Mouse (Mus musculus) MEL (cell line): ENCODE measurements around the gene Lingo1. TPM values are rescaled to one million over a fixed set of nuclear protein-coding genes. Genes with fewer than 3 reads are reported as not detected.

Experiments used
- DNase-seq: peaks from one replicate; pipeline ENCODE4 v3.0.0; 2011; ENCODE audit warnings: low read depth, low spot score
- H3K27ac ChIP-seq: 2 replicates; pipeline ENCODE4 v1.5.1; 2012; ENCODE audit warnings: low read depth, mild to moderate bottlenecking, control low read depth, low read length, moderate library complexity; ENCODE audit not compliant: control insufficient read depth
- H3K27me3 ChIP-seq, 2 experiments: fragments of 150-350 bp in 1 of 2; sonication (generic) in 1 of 2; 2 replicates each; pipeline ENCODE4 v1.6.1; 2012; ENCODE audit warnings: low read length in 2 of 2, mild to moderate bottlenecking in 2 of 2, improper control_type of control experiment in 1 of 2, moderate library complexity in 1 of 2; ENCODE audit not compliant: insufficient read depth in 2 of 2, control insufficient read depth in 1 of 2
- H3K36me3 ChIP-seq, 2 experiments: 2 replicates each; pipeline ENCODE4 v1.6.1; 2012 to 2014; ENCODE audit warnings: low read length in 2 of 2, improper control_type of control experiment in 1 of 2, inconsistent platforms in 1 of 2, mild to moderate bottlenecking in 1 of 2; ENCODE audit not compliant: insufficient read depth in 2 of 2, control insufficient read depth in 1 of 2
- H3K4me1 ChIP-seq, 2 experiments: fragments of 150-350 bp in 1 of 2; sonication (generic) in 1 of 2; 2 replicates each; pipeline ENCODE4 v1.6.1; 2012; ENCODE audit warnings: low read length in 2 of 2, improper control_type of control experiment in 1 of 2, mild to moderate bottlenecking in 1 of 2; ENCODE audit not compliant: insufficient read depth in 2 of 2, control insufficient read depth in 1 of 2
- H3K4me3 ChIP-seq, 2 experiments: fragments of 150-350 bp in 1 of 2; sonication (generic) in 1 of 2; 2 replicates each; pipeline ENCODE4 v1.5.1; 2012; ENCODE audit warnings: low read depth in 2 of 2, low read length in 2 of 2, mild to moderate bottlenecking in 2 of 2, moderate library complexity in 2 of 2, control low read depth in 1 of 2, improper control_type of control experiment in 1 of 2; ENCODE audit not compliant: control insufficient read depth in 1 of 2, insufficient read depth in 1 of 2
- H3K79me2 ChIP-seq: 2 replicates; pipeline ENCODE4 v1.6.1; 2012; ENCODE audit warnings: mild to moderate bottlenecking, low read length, moderate library complexity; ENCODE audit not compliant: control insufficient read depth, poor library complexity, insufficient read depth
- H3K9ac ChIP-seq: 2 replicates; pipeline ENCODE4 v1.6.1; 2012; ENCODE audit warnings: low read depth, mild to moderate bottlenecking, control low read depth, low read length, moderate library complexity; ENCODE audit not compliant: control insufficient read depth, poor library complexity, severe bottlenecking
- H3K9me3 ChIP-seq: fragments of 150-350 bp; sonication (generic); replicated peaks from 2 replicates; pipeline ENCODE4 v1.6.1; 2012; ENCODE audit warnings: mild to moderate bottlenecking, low read length, improper control_type of control experiment, moderate library complexity; ENCODE audit not compliant: insufficient read depth
- BHLHE40 ChIP-seq: IDR thresholded peaks from 2 replicates; pipeline ENCODE4 v1.6.1; 2012; ENCODE audit warnings: low read depth, mild to moderate bottlenecking, inconsistent platforms, low read length, improper control_type of control experiment, borderline replicate concordance
- ELF1 ChIP-seq: IDR thresholded peaks from 2 replicates; pipeline ENCODE4 v1.6.1; 2014; ENCODE audit warnings: low read depth, mild to moderate bottlenecking, inconsistent platforms, low read length, improper control_type of control experiment, moderate library complexity
- EP300 ChIP-seq, 2 experiments: IDR thresholded peaks; 2 replicates each; pipeline ENCODE4 v1.6.1; 2011; ENCODE audit warnings: improper control_type of control experiment in 2 of 2, low read length in 2 of 2, low read depth in 1 of 2, mild to moderate bottlenecking in 1 of 2
- GATA1 ChIP-seq: IDR thresholded peaks from 2 replicates; pipeline ENCODE4 v1.6.1; 2011; ENCODE audit warnings: low read depth, low read length, improper control_type of control experiment
- HCFC1 ChIP-seq: IDR thresholded peaks from 2 replicates; pipeline ENCODE4 v1.6.1; 2012; ENCODE audit warnings: low read depth, mild to moderate bottlenecking, inconsistent platforms, low read length, improper control_type of control experiment, moderate library complexity
- MEF2A ChIP-seq: IDR thresholded peaks from 2 replicates; pipeline ENCODE4 v1.6.1; 2014; ENCODE audit warnings: low read depth, mild to moderate bottlenecking, inconsistent platforms, low read length, improper control_type of control experiment; ENCODE audit not compliant: poor library complexity, insufficient replicate concordance, severe bottlenecking; ENCODE audit errors: extremely low read depth
- MYB ChIP-seq: IDR thresholded peaks from 2 replicates; pipeline ENCODE4 v1.6.1; 2011; ENCODE audit warnings: mild to moderate bottlenecking, low read depth, low read length, improper control_type of control experiment
- NELFE ChIP-seq: IDR thresholded peaks from 2 replicates; pipeline ENCODE4 v1.6.1; 2011; ENCODE audit warnings: low read depth, low read length, improper control_type of control experiment
- NRF1 ChIP-seq: IDR thresholded peaks from 2 replicates; pipeline ENCODE4 v1.6.1; 2014; ENCODE audit warnings: low read depth, mild to moderate bottlenecking, inconsistent platforms, low read length, improper control_type of control experiment, moderate library complexity; ENCODE audit not compliant: poor library complexity, insufficient read depth, severe bottlenecking
- POLR2AphosphoS2 ChIP-seq: IDR thresholded peaks from 2 replicates; pipeline ENCODE4 v1.6.1; 2011; ENCODE audit warnings: low read length, improper control_type of control experiment
- POLR2AphosphoS5 ChIP-seq: IDR thresholded peaks from 2 replicates; pipeline ENCODE4 v1.6.1; 2012; ENCODE audit warnings: low read depth, borderline replicate concordance, mild to moderate bottlenecking, inconsistent platforms, low read length, moderate library complexity, mixed read lengths
- SMC3 ChIP-seq: IDR thresholded peaks from 2 replicates; pipeline ENCODE4 v1.6.1; 2011; ENCODE audit warnings: low read depth, low read length, improper control_type of control experiment
- TAL1 ChIP-seq: IDR thresholded peaks from 2 replicates; pipeline ENCODE4 v1.6.1; 2012; ENCODE audit warnings: mild to moderate bottlenecking, inconsistent platforms, low read length, moderate library complexity, mixed read lengths
- USF1 ChIP-seq: IDR thresholded peaks from 2 replicates; pipeline ENCODE4 v1.6.1; 2014; ENCODE audit warnings: low read depth, mild to moderate bottlenecking, inconsistent platforms, low read length, improper control_type of control experiment, moderate library complexity
- ZKSCAN1 ChIP-seq: IDR thresholded peaks from 2 replicates; pipeline ENCODE4 v1.6.1; 2012; ENCODE audit warnings: low read depth, mild to moderate bottlenecking, inconsistent platforms, low read length, improper control_type of control experiment, moderate library complexity
- ZMIZ1 ChIP-seq: IDR thresholded peaks from 2 replicates; pipeline ENCODE4 v1.6.1; 2012; ENCODE audit warnings: low read depth, mild to moderate bottlenecking, inconsistent platforms, low read length, improper control_type of control experiment, moderate library complexity
- polyA plus RNA-seq, 2 experiments: library from polyadenylated mRNA; stranded (reverse) in 1 of 2; unstranded in 1 of 2; fragments of >175 nt in 1 of 2; fragments of >200 nt in 1 of 2; gene quantifications; 2 replicates each; pipeline versions ENCODE4 v1.2.1 to v1.2.4; 2012; ENCODE audit warnings: low replicate concordance in 2 of 2, low read depth in 1 of 2; ENCODE audit not compliant: insufficient read length in 2 of 2, insufficient read depth in 1 of 2, missing spikeins in 1 of 2
- total RNA-seq: library from RNA; depleted of rRNA; stranded (reverse); fragments of 300-350 nt; gene quantifications from 2 replicates; pipeline ENCODE4 v1.2.3, GENCODE M21; 2012

Gene Lingo1
- total and polyA plus RNA-seq, 3 experiments = not detected

GRCm38 (mm10) chr9:56581700-56582099 lies 214.6 kb downstream of the Lingo1 start:
- TF ChIP-seq SMC3 (no peak), ELF1 (no peak)
- H3K9me3 ChIP-seq = no peaks in the 10 kb centered on the region

GRCm38 (mm10) chr9:56581016-56581415 lies 215.3 kb downstream of the Lingo1 start:
- Histone ChIP-seq H3K27me3 (no peaks in the 10 kb centered on the region), H3K36me3 (no peaks in the 10 kb centered on the region), H3K4me3 (no peak overlapping the region), H3K27ac (no peak overlapping the region), H3K79me2 (no peaks in the 10 kb centered on the region), H3K4me1 (no peaks in the 10 kb centered on the region), H3K9me3 (no peaks in the 10 kb centered on the region), H3K9ac (no peak overlapping the region)
- no peak for DNase-seq
- no peak for TF ChIP-seq POLR2AphosphoS2
- no peak for TF ChIP-seq SMC3
- no peak for TF ChIP-seq USF1
- TF ChIP-seq MEF2A = no peak
- TF ChIP-seq NELFE = no peak
- no peak for TF ChIP-seq ZKSCAN1

More at GRCm38 (mm10) chr9:56581700-56582099, 214.6 kb downstream of the Lingo1 start:
- Histone ChIP-seq H3K79me2 (no peaks in the 10 kb centered on the region), H3K4me3 (no peak overlapping the region), H3K27me3 (no peaks in the 10 kb centered on the region), H3K4me1 (no peaks in the 10 kb centered on the region), H3K9ac (no peak overlapping the region), H3K36me3 (no peaks in the 10 kb centered on the region), H3K27ac (no peak overlapping the region)
- DNase-seq = no peak

GRCm38 (mm10) chr9:56580101-56580500 lies 216.2 kb downstream of the Lingo1 start:
- H3K36me3 ChIP-seq = no peaks in the 10 kb centered on the region
- no peak overlapping the region for H3K27ac ChIP-seq
- H3K4me3 ChIP-seq = no peak overlapping the region
- no peak for DNase-seq
- H3K27me3 ChIP-seq = no peaks in the 10 kb centered on the region
- no peak overlapping the region for H3K9ac ChIP-seq
- H3K9me3 ChIP-seq = no peaks in the 10 kb centered on the region
- no peaks in the 10 kb centered on the region for H3K4me1 ChIP-seq
- TF ChIP-seq MEF2A = no peak
- TF ChIP-seq TAL1 = no peak
- TF ChIP-seq ZMIZ1 = no peak
- no peak for TF ChIP-seq BHLHE40
- TF ChIP-seq NRF1 = no peak
- no peak for TF ChIP-seq POLR2AphosphoS5
- TF ChIP-seq GATA1 = no peak
- no peak for TF ChIP-seq MYB
- no peak for TF ChIP-seq HCFC1
- TF ChIP-seq EP300 (IDR thresholded peaks at IDR 0.05; ENCODE audit: low read depth in 1 of 2, low read length in 2 of 2) = no peak
- H3K79me2 ChIP-seq = no peaks in the 10 kb centered on the region
